Mouse (Mus musculus) lung, postnatal 4 days (tissue): ENCODE data around the gene Hmga2.
"Not testable (repeated sequence)": the region's sequence is repeated elsewhere in the genome, so short reads cannot be mapped to it uniquely, and the experiment has no call there.

ENCODE experiments used
- DNase-seq, 2 experiments: peaks; one replicate each; pipeline ENCODE4 v3.0.0; 2021

The Hmga2 gene

DNA sequence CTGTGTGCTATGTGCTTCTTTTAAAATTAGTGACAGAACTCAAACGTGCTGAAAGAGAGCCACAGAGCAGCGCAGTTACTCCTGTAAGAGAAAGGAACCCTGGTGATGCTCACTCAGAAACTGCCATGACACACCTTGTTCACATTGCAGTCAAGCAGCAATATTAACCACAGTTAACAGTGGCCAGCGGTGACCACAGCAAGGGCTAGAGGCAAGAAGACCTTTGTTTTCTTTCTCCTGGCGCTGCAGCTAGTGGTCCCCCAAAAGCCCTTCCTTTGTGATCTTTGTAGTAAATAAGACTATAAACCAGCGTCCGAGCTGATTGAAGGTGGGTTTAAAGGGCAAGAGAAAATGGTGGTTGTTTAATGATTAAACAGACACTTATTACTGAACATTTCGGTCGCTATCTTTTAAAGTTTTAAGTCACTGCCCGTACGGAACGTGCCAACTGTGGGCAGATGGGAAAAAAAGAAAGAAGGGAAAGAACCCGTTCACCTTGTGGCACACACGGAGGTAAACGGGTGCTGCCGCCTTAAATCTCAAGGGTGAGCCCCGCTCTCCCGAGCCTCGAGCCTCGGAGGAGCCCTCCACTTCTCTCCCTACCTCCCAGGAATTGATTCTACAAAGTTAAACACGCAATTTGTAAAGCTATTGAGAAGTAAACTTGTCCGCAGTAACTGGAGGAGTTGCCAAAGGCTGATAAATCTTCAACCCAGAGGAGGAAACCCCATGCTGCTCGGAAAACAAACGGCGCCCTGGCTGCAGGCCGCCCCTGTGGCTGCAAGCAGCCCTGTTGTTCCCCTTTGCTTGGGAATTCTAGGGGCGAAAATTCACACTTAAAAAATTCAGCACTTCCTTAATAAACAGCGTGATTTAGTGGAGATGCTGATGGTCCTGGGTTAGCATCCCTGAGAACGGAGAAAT is 85.1 kb downstream of the Hmga2 start:
- DNase-seq: no peak

GRCm38 (mm10) chr10:120389707-120390106 is 86.6 kb downstream of the Hmga2 start:
- no peak for DNase-seq

GRCm38 (mm10) chr10:120388966-120389365 is 87.3 kb downstream of the Hmga2 start:
- DNase-seq: no peak

- peak; percentile 8 to 31 for DNase-seq
Measured at GRCm38 (mm10) chr10:120388400-120388871, 87.8 kb downstream of the Hmga2 start.

DNA sequence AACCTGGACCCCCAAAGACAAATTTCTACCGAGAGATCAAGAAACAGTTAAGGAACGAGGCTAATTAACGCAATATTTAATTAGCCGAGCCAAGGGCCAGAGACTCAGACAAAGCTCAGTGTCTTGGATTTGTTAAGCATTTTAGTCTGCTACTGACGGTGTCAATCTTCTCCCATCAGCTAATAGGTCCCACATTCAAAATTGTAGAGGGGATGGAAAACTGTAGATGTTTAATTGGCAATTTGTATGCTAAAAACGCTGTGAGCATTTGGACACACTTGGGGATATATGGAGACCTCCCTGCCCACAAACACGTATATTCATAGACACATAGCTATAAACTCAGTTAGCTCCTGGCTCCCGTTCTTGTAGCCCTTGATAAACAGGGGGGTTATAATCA is 89.2 kb downstream of the Hmga2 start:
- DNase-seq: no peak

GRCm38 (mm10) chr10:120384797-120385600 is 91.3 kb downstream of the Hmga2 start:
- DNase-seq: peak in 1 of 2 experiments; percentile 30

GRCm38 (mm10) chr10:120384040-120384439 is 92.2 kb downstream of the Hmga2 start:
- no peak for DNase-seq

- no peak for DNase-seq
Measured at GRCm38 (mm10) chr10:120377795-120378194, 98.5 kb downstream of the Hmga2 start.

DNA sequence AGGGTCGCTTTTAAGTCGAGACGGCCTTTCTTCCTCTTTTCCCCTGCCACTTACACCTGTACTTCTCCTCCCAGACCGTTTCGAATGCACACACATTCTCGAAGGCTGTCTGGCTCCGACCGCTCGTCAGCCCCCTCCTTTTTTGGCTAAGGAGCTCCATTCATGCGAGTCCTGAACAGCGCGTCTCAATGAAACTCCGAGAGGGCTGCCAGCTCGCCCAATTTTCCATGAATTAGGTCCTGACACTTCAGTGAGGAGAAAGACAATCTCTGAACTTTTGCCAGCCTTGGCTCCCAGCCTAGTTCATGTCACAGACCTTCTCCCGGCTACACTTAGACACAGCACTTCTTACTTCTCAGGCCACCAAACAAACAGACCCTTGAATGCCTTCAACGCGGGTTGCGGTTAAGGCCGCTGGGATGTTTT is 98.9 kb downstream of the Hmga2 start:
- peak; percentile 89 for DNase-seq

DNA sequence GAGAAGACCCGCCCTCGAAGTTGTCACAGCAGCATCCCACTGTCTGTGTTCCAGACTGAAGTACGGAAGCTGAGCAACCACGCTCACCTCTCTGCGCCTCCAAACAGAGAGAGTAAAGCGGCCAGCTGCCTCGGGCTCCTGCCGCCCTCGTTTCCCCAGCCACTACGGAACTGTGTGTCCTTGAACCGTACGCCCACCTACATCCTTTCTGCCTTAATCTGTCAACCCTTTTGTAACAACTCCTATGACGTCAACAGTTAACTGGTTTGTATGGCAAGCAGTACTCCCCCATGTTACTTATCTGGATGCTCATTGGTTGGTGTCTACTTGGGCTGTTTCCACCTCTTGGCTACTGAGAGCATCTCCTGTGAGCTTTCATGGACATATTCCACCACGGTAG is 100.8 kb downstream of the Hmga2 start:
- DNase-seq: no peak

DNA sequence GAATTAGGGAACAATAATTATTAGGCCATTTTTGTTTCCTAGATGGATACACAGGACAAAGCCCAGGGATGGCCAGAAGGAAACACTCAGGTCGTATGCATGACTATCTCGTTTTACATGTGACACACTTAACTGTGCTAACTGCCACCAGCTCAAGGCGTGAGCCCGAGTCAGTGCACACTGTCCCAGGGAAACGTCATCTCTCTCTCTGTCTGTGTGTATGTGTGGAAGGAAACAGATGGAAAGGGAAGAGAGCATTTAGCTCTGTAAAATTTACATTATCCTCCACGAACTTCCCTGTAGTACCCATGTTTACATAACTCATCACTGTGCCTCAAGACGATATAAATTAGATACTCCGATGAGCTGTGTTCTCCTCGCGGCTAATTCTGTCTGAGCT is 105.1 kb downstream of the Hmga2 start:
- no peak for DNase-seq

DNA sequence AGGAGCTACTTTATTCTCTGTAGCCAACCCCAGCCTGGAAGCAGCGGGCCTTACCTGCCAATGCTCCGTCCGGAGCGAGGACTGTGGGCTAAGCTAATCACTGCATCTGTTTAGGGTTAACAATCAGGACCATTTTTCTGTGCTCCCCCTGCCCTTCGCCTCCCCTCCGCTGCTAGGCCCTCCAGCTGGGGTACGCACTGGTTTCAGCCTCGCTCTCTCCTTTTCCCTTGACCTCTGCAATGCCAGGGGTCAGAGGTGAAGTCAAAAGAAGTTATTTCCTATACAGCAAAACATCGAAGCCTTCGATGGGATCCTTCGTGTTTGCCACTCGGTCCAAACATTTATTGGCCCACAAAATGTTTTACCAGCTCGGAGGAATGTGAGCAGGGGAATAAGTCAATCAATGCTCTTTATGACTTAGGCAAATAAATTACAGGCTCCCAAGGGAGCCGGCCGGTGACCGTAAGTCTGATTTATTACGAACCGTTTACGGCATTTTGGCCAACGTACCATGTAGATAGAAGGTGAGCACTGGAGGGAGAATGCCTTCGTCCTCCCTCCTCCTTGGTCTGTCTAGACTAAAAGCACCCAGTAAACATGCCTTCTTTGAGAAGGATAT is 107.0 kb downstream of the Hmga2 start:
- DNase-seq: no peak

GRCm38 (mm10) chr10:120366173-120366592 is 110.1 kb downstream of the Hmga2 start:
- not testable (repeated sequence) for DNase-seq

DNA sequence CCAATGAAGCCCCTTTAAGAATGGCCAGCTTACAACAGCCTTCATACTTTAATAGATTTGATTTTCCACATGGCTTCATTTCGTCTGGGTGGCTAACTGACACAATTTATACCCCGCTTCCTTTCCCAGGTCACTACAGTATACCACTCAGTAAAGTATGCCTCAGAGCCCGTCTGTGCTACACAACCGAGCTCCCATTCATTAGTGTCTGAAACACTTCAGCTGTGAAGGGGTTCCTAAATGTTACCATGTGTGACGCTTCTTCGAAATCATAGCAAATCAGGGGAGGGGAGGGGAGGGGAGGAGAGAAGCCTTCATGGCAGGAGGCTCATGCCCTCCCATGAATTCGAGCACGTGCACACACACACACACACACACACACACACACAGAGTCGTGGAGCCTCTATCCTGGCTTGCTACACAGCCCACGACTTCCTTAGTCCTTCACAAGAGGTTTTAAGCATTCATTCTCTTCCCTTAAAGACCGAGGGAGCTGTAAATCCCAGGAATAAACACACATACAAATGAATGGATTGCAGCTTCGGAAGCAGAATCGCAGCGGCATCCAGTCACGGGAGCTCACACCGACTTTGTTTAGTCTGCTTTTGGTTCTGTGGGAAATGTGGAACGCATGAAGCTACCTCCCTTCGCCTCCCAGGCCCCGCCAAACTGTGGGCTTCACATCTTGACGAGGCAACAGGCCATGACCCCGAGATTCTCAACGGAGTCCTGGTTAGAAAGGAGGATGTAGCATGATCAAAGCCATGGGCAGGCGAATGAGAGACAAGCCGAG is 110.7 kb downstream of the Hmga2 start:
- no peak for DNase-seq

- no peak for DNase-seq
Measured at GRCm38 (mm10) chr10:120363983-120364582, 112.2 kb downstream of the Hmga2 start.

- not testable (repeated sequence) for DNase-seq
Measured at GRCm38 (mm10) chr10:120363298-120363982, 112.8 kb downstream of the Hmga2 start.

- no peak for DNase-seq
Measured at GRCm38 (mm10) chr10:120354523-120355030, 121.7 kb downstream of the Hmga2 start.

DNA sequence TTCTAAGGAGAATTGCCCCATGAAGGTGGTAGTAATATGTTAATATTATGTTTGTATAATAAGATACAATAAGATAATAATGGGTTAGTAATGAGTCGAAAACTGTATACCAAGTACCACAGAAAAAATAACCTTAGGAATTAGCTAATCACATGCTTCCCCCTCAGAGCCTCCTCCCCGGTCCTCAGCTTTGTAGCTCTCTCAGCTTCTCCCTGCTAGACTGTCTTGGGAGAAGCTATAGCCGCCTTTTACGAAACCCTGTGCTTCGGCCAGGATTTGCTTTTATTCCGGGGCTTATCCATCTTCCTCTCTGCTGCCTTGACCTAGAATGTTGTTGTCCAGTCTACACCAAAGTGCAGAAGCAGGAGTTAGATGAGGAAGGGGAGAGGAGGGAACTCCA is 130.9 kb downstream of the Hmga2 start:
- DNase-seq: no peak

GRCm38 (mm10) chr10:120344558-120345318 is 131.5 kb downstream of the Hmga2 start:
- no peak for DNase-seq

GRCm38 (mm10) chr10:120339906-120340305 is 136.4 kb downstream of the Hmga2 start:
- DNase-seq: not testable (repeated sequence)
